Mouse (Mus musculus): ENCODE data around the gene Osbp. TPM values are rescaled to one million over a fixed set of nuclear protein-coding genes. Genes with fewer than 3 reads are reported as not detected.

The Osbp gene
- 3.4 TPM for polyA plus RNA-seq (2017; shearing (Covaris generic))

DNA sequence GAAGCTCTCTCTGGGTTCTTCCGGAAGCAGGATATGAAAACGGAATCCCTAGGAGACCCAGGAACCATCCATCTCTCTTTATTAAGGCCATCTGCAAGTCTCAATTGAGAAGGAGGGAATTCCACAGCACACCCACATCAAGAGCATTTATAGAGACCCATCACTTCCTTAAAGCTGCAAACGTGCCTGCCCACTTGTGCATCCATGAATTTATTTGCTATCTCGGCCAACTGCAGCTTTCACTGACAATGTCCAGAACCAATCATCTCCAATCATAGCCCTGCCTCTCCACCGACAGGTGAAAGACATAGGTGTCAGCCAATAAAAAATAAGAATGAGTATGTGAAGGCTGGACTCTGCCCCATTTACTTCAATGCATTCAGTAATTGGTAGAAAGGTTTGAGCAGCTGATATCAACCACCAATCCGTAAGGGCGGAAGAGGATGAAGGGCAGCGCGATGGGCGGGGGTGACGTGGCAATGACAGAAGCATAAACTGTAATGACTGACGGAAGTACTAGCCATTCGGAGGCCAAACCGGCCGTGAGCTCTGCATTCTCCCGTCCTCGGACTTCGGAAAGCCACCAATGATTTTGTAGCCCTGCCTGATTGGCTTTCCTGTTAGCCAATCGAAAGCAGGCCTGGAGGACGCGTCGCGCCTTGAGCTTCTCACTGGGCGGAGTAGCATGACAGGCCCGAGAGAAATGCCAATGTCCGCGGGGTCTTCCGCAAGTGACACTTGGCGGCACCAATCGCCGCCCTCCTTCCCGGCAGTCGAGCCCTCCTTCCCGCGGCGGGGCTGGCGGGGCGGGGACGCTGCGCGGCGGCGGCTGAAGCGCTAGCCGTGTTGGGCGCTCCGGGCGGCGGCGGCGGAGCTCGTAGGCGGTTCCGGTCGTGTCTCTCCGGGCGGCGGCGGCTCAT, at the start of gene Osbp:
Gene Osbp (plus strand): TSS at position 919 of the 920 bp plus-strand sequence.

DNA sequence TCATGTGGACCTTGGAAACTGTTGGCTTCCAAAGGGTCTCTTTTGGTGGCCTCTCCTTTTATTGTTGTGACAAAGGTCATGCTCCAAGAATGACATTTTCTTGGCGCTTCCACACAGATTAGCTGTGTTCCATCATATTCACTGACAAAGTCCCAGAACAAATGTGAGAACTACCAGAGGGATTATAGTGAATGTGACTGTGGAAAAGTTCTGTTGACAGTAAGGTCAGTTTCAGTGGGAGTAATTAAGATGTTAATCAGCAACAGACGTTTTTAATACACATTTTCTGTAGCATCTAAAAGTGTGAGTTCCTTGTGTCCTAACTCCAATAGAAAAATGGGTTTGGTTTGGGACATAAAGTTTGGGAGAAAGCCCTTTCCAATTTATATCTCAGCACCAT, 75.5 kb downstream of the Osbp start, which contains the start of gene Olfr1423:
Gene Olfr1423 (minus strand): TSS at position 101 of the 400 bp plus-strand sequence.

Other genes with a start within 250 kb of the Osbp start
- not detected for gene Gif, start 218.4 kb upstream of the Osbp start, polyA plus RNA-seq (2017; shearing (Covaris generic))
- gene Mrpl16, start 195.6 kb upstream of the Osbp start, polyA plus RNA-seq (2017; shearing (Covaris generic)): 50.3 TPM
- 2.5 TPM for gene Stx3, start 146.5 kb upstream of the Osbp start, polyA plus RNA-seq (2017; shearing (Covaris generic))
- gene Olfr1417, start 126.7 kb upstream of the Osbp start, polyA plus RNA-seq (2017; shearing (Covaris generic)): not detected
- gene Olfr1418, start 104.9 kb upstream of the Osbp start, polyA plus RNA-seq (2017; shearing (Covaris generic)): not detected
- not detected for gene Olfr1419, start 90.8 kb upstream of the Osbp start, polyA plus RNA-seq (2017; shearing (Covaris generic))
- not detected for gene Olfr1420, start 79.4 kb upstream of the Osbp start, polyA plus RNA-seq (2017; shearing (Covaris generic))
- gene Patl1, start 53.5 kb upstream of the Osbp start, polyA plus RNA-seq (2017; shearing (Covaris generic)): 19.9 TPM
- not detected for gene Olfr1423, start 75.4 kb downstream of the Osbp start, polyA plus RNA-seq (2017; shearing (Covaris generic))
- gene Olfr1424, start 96.7 kb downstream of the Osbp start, polyA plus RNA-seq (2017; shearing (Covaris generic)): not detected
- not detected for gene Olfr1425, start 111.8 kb downstream of the Osbp start, polyA plus RNA-seq (2017; shearing (Covaris generic))
- not detected for gene Olfr1426, start 126.1 kb downstream of the Osbp start, polyA plus RNA-seq (2017; shearing (Covaris generic))
- not detected for gene Olfr1427, start 137.4 kb downstream of the Osbp start, polyA plus RNA-seq (2017; shearing (Covaris generic))
- not detected for gene Olfr1428, start 150.0 kb downstream of the Osbp start, polyA plus RNA-seq (2017; shearing (Covaris generic))
- gene Olfr76, start 157.3 kb downstream of the Osbp start, polyA plus RNA-seq (2017; shearing (Covaris generic)): not detected
- gene Olfr1555-ps1, start 204.2 kb downstream of the Osbp start, polyA plus RNA-seq (2017; shearing (Covaris generic)): 0.10 TPM
- gene Olfr1431, start 234.7 kb downstream of the Osbp start, polyA plus RNA-seq (2017; shearing (Covaris generic)): not detected